Mouse (Mus musculus): ENCODE measurements around the gene Lrrc4b. TPM values are rescaled to one million over a fixed set of nuclear protein-coding genes. Genes with fewer than 3 reads are reported as not detected.

The Lrrc4b gene
- total and polyA plus RNA-seq, 3 experiments = 5.1 to 10.3 (median 8.5) TPM

DNA sequence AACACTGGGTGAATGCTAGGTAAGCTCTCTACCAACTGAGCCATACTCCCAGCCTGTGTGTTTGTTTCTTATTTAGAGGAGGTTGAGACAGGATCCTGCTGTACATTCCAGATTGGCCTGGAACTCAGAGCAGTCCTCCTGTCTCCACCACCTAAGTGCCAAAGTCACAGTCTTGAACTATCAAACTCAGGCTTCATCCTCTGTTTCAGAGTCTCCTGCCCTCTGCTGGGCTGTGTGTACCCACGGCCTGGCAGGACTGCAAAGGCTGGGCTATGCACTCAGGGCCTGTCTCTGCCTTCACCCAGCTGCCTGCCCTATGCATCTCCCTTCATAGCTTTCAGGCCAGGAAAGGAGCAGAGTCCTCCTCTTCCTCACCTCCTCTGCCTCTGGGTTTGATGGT is 7.4 kb downstream of the Lrrc4b start:
- no peak for DNase-seq

DNA sequence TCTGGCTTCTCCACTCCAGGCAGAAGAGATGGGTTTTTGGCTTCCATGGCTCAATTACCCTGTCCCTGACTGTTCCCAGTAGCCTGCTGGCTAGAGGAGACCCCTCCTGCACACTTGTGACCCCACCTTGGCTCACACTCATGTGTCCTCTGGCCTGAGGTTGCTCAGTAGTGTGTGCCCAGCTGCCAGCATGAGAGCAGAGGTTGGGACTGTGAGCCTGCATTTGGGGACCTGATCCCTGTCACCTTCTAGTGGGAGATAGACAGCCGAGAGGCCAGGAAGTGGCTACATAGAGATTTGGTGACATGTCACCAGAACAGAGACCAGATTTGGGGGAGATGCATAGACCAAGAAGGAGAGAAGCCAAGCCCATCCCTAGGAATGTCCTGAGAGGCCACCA is 8.4 kb downstream of the Lrrc4b start:
- DNase-seq = no peak

DNA sequence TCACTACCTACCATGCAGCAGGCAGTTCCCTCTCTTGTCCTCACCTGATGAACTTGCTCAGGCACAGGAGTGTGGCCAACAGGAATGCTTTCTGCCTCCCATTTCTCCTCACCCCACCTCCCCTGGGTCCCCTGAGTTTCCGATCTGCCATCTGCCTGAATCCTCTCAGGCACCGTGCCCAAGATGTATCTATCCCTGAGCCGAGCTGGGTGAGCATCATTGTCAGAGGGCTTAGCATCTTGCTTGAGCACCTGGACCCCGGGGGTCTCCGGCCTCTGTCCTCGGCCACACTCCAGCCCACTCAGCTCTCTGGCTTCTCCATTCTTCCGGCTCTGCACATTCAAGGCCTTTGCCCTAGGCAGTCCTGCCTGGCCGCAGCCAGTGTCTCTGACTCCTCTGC is 9.1 kb downstream of the Lrrc4b start:
- no peak for DNase-seq

DNA sequence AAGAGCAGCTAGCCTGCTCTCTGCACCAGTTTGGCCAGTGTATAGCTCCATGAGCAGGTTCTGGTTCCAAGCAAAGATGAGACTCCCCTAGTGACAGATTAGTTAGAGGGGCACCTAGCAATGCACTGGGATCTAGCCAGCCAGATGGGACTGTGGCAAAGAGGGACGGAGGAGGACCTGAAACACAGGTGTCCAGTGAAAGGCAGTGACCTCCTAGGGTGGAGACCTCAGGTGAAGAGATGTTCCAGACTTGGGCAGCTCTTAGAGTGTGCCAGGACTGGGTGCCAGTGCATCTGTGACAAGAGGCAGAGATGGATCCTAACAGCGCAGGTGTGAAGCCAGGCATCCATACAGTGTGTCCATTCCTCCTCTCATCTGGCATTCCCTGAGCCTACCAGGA is 10.9 kb downstream of the Lrrc4b start:
- DNase-seq = no peak

DNA sequence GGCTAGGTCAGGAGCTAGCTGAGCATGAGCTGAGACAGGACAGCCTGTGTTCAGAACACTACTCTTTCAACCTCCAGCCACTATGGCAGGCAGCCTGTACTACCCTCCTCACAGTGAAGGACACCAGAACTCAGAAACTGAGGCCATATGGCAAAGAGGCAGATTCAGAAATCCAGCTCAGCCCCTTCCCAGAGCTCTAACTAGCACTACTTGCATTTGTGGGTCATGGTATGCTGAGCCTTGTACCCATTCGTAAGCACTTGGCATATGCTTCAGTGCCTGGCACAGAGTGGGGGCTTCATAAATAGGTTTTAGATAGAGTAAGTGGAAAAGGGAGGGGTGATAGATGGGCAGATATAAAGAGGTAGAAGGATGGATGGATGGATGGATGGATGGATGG is 11.7 kb downstream of the Lrrc4b start:
- DNase-seq = no peak

DNA sequence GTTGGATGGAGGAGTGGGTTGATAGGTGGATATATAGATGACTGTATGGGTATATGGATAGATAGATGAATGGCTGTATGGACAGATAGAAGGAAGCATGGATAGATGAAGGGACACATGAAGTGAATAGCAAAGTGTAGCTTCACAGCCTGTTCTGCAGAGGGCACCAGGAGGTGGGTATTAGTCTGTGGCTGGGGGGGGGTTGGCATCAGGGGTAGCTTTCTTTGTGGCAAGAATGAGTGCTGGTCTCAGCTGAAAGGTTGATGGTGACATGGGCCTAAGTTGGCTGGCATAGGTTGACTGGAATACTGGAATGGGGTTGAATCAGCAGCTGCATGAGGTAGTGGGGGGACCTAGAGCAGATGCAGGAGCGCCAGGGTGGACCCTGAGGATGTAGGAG is 12.4 kb downstream of the Lrrc4b start:
- DNase-seq = no peak

DNA sequence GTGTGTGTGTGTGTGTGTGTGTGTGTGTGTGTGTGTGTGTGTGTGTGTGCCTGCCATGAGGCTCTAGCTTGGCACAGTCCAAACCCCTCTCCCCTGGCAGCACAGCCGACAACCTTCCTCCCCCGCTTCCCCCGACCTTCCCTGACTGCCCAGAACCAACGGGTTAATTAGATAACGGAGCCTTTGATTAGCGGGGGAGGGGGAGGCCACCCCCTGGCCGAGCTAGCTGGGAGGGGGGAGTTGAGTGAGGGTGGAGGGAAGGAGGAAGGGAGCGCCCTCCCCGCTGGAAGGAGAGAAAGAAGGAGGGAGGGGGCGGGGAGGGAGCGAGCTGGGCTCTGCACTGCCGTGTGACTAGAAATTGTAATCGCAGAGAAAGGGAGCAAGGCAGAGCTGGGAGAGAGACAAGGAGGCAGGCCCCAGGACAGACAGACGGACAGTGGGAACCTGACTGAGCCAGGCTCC is 12.9 kb downstream of the Lrrc4b start:
- DNase-seq = no peak

DNA sequence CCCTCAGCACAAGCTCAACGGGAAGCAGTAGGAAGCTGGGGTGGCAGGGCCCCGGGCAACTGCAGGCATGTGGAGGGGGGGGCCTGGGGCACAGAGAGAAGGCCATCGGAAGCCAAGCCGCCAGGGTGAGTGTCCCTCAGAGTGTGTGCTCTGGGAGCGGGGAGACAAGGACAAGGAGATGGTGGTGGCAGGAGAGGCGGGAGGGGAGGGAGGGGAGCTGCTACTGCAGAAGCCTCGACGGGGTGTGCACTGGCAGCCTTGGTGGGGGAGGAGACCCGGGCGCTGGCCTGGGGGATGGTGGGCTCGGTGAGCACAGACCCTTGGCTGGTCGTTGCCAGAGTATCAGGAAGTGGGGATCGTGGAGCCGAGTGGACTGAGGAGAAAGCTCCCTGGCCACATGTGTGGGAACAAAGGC is 13.6 kb downstream of the Lrrc4b start:
- DNase-seq = no peak

DNA sequence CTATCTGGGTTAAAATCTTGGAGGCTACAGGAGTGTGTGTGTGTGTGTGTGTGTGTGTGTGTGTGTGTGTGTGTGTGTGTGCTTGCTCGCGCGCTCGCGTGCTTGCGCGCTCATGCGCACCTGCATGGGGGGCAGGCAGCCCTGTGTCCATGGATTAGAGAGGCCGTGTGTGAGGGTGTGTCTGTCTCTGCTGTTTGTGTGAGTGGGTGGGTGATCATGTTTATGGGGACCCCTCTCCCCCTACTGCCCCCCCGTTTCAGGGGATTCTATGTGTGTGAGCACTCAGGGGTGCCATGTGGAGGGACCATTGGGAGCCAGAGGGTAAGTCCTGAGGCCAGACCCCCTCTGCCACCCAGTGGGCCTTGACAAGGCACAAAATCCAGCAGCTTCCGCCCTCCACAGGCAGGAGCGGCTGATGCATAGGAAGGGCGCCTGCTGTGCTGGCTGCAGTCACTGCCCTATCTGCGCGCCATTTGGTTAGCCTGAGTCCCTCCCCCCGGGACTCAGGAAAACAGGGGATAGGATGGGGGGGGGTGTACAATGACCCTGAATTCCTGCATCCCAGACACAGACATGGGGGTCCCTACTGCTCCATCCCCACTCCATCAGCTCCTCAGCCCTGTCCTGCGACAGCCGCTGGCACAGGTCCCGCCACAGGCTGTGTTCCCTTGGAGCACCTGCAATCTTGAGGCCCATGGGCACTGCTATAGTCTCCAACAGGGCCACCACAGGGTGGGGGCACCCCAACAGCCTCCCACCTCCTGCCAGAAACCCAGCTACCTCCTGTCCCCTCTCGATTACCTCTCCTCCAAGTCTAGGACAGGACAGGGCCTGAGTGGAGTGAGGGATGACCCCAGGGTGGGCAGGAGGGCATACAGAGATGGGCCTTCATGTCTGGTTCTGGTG is 14.7 kb downstream of the Lrrc4b start:
- no peak for DNase-seq

DNA sequence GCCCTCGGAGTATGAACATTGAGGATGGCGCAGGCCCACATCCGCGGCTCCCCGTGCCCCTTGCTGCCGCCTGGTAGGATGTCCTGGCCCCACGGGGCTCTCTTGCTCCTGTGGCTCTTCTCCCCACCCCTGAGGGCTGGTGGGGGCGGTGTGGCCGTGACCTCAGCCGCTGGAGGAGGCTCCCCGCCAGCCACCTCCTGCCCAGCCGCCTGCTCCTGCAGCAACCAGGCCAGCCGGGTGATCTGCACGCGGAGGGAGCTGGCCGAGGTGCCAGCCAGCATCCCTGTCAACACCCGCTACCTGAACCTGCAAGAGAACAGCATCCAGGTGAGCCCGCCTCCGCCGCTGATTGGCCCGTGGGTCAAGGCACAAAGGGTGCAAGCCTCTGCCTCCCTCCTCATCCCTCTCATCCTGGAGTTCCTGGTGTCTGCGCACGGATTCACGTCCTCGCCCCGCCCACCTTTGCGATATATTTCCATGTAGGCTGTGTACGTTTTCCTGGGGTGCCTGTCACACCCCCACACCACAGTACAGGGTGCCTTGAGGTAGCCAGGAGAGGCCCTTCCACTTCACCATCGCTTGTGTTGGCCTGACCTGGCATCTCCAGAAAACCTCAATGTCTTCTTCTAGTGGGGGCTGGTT is 16.2 kb downstream of the Lrrc4b start:
- no peak for DNase-seq

DNA sequence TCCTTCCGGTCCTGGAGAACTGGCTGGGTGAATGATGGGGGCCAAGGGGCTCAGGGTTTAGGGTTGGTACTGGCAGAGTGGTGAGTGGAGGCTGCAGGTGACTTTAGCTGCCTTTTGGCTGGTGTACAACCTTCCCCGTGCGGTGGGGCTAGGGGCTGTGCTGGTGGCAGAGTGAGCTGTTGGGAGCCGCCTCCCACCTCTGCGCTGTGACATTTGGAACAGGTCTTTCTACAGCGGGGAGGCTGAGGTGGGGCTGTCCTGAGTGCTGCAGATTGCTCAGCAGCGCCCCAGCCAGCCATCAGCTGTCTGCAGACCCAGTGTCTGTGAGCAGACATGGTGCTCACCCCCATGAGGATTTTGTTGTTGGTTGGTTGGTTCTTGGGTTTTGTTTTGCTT is 16.7 kb downstream of the Lrrc4b start:
- DNase-seq = no peak

DNA sequence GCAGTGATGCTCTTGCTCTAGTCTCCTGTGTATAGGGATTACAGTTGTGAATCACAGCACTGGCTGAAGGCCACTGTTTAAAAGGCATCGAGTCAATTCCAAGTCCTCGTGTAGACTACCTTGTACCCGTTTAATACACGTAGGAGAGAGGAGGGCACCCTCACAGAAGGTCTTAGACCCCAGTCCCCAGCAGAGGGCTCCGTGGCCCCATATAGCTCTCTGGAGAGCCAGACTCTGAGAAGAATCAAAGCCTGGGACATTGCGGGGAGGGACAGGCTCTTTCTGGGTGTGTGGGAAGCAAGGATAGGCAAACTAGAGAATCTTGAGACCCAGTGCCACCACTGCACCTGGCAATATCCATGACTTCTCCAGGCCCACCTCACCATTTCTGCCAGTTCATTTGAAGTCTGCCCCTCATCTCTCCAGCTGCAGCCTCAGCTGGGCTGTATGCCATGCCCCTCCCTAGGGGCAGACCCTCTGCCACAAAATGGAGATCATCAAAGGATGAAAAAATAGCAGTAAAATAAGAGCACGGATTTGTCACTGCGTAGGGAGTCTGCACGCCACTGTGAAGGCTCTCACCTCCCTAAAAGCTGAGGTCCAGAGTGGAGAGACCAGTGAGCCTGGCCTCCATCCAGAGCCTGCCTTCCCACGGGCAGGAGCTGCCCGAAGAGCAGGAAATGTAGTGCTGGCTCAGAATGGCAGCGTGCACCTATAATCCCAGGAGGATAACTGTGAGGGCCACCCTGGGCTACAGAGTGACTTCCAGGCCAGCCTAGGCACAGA is 17.4 kb downstream of the Lrrc4b start:
- no peak for DNase-seq

DNA sequence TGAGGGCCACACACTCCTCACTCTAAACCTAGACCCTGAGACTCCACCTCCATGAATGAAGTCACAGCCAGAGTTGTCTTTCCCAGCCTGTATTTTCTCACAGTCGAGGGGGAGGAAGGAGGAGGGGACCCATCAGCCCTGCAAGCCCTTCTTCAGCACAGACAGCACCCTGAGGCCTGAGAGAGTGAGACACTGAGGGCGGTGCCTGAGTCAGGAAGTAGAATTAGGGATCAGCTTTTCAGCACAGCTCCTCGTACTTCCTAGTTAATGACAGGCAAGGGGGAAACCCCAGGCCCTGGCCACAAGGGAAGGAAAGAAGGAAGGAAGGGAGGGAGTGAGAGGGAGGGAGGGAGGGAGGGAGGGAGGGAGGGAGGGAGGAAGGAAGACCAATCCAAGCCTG is 24.4 kb downstream of the Lrrc4b start:
- DNase-seq = no peak

DNA sequence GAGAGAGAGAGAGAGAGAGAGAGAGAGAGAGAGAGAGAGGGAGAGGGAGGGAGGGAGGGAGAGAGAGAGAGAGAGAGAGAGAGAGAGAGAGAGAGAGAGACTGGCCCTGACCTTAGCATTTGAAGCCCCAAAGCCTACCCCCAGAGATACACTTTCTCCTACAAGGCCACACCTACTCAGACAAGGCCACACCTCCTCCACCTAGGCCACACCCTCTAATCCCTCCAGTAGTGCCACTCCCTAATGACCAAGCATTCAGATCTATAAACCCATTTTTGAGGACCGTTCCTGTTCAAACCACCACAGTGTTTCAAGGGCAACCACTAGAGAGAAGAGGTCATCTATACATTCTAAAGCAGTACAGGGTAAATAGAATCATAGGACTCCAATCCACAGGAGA is 27.5 kb downstream of the Lrrc4b start:
- no peak for DNase-seq

DNA sequence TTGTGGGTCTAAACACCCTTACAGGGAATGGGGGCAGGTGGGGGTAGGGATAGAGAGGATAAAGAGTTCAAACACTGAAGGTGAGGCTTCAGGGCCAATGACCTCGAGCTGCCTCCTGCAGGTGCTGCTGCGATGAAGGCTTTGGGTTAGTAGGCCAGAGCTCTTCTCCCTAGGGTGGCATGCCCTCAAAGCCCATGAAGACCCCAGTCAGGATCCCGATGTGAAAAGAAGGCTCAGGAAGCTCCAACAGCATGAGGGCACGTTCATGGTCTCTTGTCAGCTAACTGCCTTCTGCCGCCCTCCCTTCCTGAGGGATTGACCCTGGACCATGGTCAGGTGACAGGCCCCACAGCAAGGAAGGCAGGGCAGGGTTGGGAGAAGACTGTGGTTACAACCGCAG is 31.2 kb downstream of the Lrrc4b start:
- DNase-seq = no peak

DNA sequence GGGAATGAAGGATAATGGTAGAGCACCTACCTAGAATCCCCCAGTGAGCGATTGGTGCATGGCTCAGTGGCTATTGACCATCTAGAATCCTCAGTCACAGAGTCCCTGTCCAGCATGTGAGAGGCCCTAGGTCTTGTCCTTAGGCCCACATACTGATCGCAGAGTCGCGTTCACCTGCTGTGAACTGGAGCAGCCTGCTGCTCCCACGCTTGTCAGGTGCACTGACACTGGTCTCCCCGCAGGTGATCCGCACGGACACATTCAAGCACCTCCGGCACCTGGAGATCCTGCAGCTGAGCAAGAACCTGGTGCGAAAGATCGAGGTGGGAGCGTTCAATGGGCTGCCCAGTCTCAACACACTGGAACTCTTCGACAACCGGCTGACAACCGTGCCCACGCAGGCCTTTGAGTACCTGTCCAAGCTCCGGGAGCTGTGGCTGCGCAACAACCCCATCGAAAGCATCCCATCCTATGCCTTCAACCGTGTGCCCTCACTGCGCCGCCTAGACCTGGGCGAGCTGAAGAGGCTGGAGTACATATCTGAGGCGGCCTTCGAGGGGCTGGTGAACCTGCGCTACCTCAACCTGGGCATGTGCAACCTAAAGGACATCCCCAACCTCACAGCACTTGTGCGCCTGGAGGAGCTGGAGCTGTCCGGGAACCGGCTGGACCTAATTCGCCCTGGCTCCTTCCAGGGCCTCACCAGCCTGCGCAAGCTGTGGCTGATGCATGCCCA is 32.1 kb downstream of the Lrrc4b start:
- DNase-seq = no peak

DNA sequence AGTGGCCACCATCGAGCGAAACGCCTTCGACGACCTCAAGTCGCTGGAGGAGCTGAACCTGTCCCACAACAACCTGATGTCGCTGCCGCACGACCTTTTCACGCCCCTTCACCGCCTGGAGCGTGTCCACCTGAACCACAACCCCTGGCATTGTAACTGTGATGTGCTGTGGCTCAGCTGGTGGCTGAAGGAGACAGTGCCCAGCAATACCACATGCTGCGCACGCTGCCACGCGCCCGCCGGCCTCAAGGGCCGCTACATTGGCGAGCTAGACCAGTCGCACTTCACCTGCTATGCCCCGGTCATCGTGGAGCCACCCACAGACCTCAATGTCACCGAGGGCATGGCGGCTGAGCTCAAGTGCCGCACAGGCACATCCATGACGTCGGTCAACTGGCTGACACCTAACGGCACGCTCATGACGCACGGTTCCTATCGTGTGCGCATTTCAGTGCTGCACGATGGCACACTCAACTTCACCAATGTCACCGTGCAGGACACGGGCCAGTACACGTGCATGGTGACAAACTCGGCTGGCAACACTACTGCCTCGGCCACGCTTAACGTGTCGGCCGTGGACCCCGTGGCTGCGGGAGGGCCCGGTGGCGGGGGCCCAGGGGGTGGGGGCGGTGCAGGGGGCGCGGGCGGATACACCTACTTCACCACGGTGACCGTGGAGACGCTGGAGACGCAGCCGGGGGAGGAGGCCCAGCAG is 32.8 kb downstream of the Lrrc4b start:
- DNase-seq = no peak

DNA sequence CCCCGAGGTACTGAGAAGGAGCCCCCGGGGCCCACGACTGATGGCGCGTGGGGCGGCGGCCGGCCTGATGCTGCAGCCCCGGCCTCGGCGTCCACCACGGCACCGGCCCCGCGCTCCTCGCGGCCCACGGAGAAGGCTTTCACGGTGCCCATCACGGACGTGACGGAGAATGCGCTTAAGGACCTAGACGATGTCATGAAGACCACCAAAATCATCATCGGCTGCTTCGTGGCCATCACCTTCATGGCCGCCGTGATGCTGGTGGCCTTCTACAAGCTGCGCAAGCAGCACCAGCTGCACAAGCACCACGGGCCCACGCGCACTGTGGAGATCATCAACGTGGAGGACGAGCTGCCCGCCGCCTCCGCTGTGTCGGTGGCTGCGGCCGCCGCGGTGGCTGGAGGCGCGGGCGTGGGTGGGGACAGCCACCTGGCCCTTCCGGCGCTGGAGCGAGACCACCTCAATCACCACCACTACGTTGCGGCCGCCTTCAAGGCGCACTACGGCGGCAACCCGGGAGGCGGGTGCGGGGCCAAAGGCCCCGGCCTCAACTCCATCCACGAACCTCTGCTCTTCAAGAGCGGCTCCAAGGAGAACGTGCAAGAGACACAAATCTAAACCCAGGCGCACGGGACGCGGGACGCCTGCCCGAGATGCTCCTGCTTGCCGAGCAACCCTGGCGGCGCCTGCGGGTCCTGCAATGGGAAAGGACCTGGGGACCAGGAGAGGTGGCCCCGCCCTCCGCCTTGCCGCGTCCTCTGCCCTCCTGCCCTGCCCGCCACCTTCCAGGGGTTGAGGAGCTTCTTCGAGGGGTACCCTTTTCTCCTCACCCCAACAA is 33.6 kb downstream of the Lrrc4b start:
- DNase-seq = no peak

DNA sequence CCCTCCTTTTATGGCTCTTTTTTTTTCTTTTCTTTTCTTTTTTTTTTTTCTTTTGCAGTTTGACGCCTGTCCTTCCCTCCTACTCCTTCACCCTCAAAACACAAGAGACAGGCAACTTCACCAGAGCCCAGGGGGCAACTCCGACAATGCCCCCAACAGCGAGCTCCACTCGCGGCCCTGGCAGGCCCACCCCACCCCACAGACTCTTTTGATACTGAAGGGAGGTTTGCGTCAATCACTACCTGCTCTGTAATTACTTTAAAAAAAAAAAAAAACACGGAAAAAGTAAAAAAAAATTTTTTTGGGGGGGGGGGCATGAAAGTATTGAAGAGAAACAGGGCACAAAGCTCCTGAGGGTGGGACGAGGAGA is 34.2 kb downstream of the Lrrc4b start:
- DNase-seq = no peak

DNA sequence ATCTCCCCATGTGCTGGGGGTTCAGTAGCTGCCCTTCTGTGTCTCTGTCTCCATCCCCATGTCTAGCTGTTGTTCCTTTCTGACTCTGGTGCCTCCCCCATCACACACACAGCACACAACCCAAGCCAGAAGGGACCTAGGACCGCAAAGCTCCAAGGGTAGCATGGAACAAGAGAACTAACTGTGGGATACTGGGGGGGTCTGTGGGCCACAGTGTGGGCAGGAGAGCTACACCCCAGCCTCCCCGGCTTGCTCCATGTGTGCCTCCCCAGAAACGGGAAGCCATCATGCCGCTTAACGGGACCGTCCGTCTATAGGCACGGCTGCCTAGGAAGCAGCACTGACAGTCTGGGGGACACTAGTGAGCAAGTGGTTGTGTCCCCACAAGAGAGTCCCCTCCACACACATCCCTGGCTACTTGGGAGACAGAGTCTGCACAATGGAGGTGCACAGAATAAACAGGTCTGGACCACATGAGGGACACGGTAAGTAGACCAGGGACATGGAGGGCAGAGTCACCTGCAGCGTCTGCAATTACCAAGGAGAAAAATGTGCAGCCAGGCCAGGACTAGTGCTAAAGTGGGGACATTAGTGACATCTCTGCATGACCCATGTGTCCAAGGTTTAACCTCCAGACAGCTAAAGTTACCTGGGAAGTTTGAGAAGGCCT is 34.9 kb downstream of the Lrrc4b start:
- DNase-seq = no peak

Data from adrenal gland, adult 2 months (tissue).